Mouse (Mus musculus) lung, adult 18-20 months (tissue): Measurements from ENCODE around the gene Vegfa.
"Not testable (repeated sequence)": the region's sequence is repeated elsewhere in the genome, so short reads cannot be mapped to it uniquely, and the experiment has no call there.

Source experiments
- DNase-seq, 2 experiments: peaks; one replicate each; pipeline ENCODE4 v3.0.0; 2022; ENCODE audit warnings: mixed read lengths in 2 of 2

Vegfa gene

GRCm38 (mm10) chr17:45986915-45987314, 45.3 kb downstream of the Vegfa start:
- DNase-seq: no peak

DNA sequence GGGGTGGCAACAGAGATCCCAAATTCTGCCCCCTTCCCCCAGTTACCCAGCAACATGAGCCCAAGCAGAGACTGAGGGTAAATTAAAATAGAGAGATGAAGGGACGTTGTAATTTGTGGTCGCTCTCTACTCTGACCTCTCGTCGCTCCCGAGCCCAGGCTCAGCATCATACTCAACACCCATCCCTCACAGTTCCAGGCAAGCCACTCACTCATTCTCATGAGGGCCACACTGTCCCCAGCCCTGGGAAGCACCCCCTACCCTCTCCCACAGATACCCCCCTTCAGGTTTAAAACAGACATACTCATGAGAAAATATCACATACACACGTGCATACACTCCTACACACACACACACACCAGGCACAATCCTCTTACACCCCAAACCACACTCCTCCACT, 45.8 kb downstream of the Vegfa start:
- no peak for DNase-seq

GRCm38 (mm10) chr17:45983185-45983584, 49.0 kb downstream of the Vegfa start:
- not testable (repeated sequence) for DNase-seq

DNA sequence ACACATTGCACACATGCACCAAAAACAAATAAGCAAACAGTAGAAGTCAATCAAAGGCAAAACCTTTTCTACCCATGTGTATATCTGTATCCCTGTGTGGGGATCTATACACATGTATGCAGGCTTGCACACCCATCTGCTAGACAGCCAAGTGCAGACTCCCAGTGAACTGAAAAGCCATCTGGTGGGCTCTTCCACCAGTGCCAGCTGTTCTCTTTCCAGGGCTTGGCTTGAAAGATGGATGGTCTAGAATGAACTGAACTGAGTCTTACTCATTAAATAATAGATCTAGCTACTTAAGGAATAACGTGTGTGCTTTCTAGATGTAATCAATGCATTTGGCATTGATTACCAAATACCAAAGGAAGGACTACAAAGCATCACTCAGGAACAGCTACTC, 50.3 kb downstream of the Vegfa start:
- DNase-seq: no peak

- DNase-seq: no peak
Measured at GRCm38 (mm10) chr17:45979025-45979805, 53.0 kb downstream of the Vegfa start.

DNA sequence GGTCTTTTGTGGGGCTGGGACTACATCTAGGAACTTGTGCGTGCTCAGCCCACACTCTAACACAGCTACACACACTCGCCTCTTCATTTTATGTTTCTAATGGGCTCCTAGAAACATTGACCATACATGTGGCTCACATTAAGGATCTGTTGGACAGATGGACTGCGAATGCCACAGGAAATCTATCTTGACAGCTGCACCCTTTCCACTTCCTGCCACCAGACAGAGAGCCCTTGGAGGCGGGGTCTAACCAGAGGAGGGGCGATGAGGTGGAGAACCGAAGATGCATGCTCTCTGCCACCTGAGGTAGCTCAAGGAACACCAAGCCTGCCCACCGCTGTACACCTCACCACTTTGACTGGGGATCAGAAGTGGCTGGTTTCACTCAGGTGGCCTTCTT, 57.7 kb downstream of the Vegfa start:
- DNase-seq: no peak

- DNase-seq: peak; percentile 71 to 76
Measured at GRCm38 (mm10) chr17:45973214-45973613, 59.0 kb downstream of the Vegfa start.

DNA sequence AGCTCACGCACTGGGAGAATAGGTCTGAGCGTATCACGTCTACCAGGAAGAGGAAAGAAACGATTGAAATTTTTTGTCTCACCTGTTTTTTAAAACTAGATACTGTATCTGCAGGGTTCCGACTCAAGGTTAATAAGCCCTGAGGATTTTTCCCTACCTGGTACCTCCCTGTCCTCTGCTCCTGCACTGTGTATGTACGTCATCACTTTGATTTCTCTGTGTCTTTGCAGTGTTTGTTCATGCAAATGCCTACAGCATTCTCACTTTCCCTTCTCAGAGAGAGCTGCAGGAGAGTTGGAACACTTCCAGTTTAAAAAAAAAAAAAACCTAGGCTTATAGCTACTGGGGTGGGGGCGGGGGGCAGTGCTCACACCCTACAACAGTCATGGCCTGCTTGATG, 59.8 kb downstream of the Vegfa start:
- peak in 1 of 2 experiments; percentile 34 for DNase-seq

GRCm38 (mm10) chr17:45971800-45972199, 60.4 kb downstream of the Vegfa start:
- DNase-seq: no peak

DNA sequence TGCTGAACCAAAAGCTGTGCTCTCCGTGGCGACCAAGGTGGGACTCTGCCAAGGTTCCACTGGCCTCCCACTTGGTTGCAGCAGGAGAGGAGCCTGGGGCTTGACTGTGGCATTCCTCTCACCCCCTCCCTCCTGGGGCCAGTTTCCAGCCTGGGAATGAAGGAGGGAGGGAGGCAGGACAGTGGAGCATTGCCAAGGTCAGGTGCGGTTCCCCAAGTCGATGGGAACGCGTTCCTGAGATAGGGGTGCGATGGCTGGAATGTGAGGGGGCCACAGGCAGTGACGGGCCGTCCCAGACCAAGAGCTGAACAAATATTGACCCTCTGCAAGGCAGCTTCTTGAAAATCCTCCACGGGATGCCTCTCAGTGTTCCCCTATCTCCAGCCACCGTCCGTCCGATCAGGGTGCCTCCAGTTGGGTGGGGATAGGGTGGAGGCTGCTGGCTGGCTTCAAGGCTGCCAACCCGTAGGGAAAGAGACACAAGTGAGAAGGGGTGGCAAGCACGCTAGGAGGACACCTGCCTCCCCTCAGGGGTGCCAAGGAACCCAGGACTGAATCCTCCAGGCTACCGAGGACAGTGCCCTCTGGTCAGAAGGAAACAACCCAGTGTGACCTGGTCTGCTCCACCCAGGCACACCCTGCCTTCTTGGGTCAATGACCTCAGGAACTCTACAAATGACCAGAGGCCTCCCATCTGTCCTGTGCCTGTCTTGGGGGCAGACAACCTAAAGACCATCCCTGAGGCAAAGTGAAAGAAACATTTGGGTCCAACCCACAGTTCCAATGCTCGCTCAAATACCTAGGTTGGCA, 61.2 kb downstream of the Vegfa start:
- peak; percentile 84 to 85 for DNase-seq

GRCm38 (mm10) chr17:45969596-45969995, 62.6 kb downstream of the Vegfa start:
- DNase-seq: peak; percentile 68 to 73

DNA sequence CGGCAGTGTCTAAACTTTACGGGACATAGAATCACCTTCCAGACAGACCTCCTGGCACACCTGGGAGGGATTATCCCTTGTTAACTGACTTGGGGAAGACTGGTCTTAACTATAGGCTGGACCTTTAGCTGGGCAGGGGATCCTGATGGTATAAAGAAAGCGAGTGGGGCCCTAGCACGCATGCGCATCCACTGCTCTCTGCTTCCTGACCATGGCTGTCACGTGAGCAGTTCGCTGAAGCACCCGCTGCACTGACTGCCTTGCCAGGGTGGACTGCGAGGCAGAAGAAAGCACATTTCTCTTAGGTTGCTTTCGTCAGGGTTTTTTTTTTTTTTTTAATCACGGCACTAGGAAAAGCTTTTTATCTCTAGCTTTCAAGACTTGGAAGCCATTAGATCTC, 63.8 kb downstream of the Vegfa start:
- no peak for DNase-seq
